Mouse (Mus musculus): ENCODE results near the gene Rnase2a. TPM values are rescaled to one million over a fixed set of nuclear protein-coding genes. Genes with fewer than 3 reads are reported as not detected.
"Not testable (repeated sequence)": the region's sequence is repeated elsewhere in the genome, so short reads cannot be mapped to it uniquely, and the experiment has no call there.

Rnase2a gene
- not detected for total RNA-seq (2022)

GRCm38 (mm10) chr14:51256041-51256440 lies at the start of gene Rnase2a:
Rnase2a (minus strand) TSS chr14:51256112.
- no peak for DNase-seq (ENCODE audit: low spot score in 2 of 2)

- DNase-seq (ENCODE audit: low spot score in 2 of 2) = no peak
Measured at GRCm38 (mm10) chr14:51291505-51291904, 35.6 kb upstream of the Rnase2a start.

GRCm38 (mm10) chr14:51278515-51278914 lies 22.6 kb upstream of the Rnase2a start:
- DNase-seq (ENCODE audit: low spot score in 2 of 2) = not testable (repeated sequence)

GRCm38 (mm10) chr14:51268677-51269076 lies 12.8 kb upstream of the Rnase2a start:
- no peak for DNase-seq (ENCODE audit: low spot score in 2 of 2)

- peak; percentile 24 to 77 for DNase-seq (ENCODE audit: low spot score in 2 of 2)
Measured at GRCm38 (mm10) chr14:51266113-51266512, 10.2 kb upstream of the Rnase2a start.

GRCm38 (mm10) chr14:51265667-51266066 lies 9.8 kb upstream of the Rnase2a start:
- DNase-seq (ENCODE audit: low spot score in 2 of 2) = no peak

- no peak for DNase-seq (ENCODE audit: low spot score in 2 of 2)
Measured at GRCm38 (mm10) chr14:51262397-51262796, 6.5 kb upstream of the Rnase2a start.

GRCm38 (mm10) chr14:51259741-51260140 lies 3.8 kb upstream of the Rnase2a start:
- no peak for DNase-seq (ENCODE audit: low spot score in 2 of 2)

- no peak for DNase-seq (ENCODE audit: low spot score in 2 of 2)
Measured at GRCm38 (mm10) chr14:51253569-51253968, 2.3 kb downstream of the Rnase2a start.

- DNase-seq (ENCODE audit: low spot score in 2 of 2) = not testable (repeated sequence)
Measured at GRCm38 (mm10) chr14:51252206-51252605, 3.7 kb downstream of the Rnase2a start.

- DNase-seq (ENCODE audit: low spot score in 2 of 2) = no peak
Measured at GRCm38 (mm10) chr14:51250348-51250747, 5.6 kb downstream of the Rnase2a start.

- DNase-seq (ENCODE audit: low spot score in 2 of 2) = no peak
Measured at GRCm38 (mm10) chr14:51247736-51248135, 8.2 kb downstream of the Rnase2a start.

GRCm38 (mm10) chr14:51240899-51241298 lies 15.0 kb downstream of the Rnase2a start:
- peak in 1 of 2 experiments; percentile 12 for DNase-seq (ENCODE audit: low spot score in 2 of 2)

GRCm38 (mm10) chr14:51237488-51237887 lies 18.4 kb downstream of the Rnase2a start:
- DNase-seq (ENCODE audit: low spot score in 2 of 2) = not testable (repeated sequence)

GRCm38 (mm10) chr14:51229657-51230056 lies 26.3 kb downstream of the Rnase2a start:
- not testable (repeated sequence) for DNase-seq (ENCODE audit: low spot score in 2 of 2)

- DNase-seq (ENCODE audit: low spot score in 2 of 2) = not testable (repeated sequence)
Measured at GRCm38 (mm10) chr14:51220075-51220474, 35.8 kb downstream of the Rnase2a start.

Other genes starting within 250 kb of the Rnase2a start
- gene Rnase10, start 248.4 kb downstream of the Rnase2a start, total RNA-seq (2022) = under 1 TPM in 1 of 4 experiments, not detected in 3; 0.23 TPM
- gene Rnase9, start 214.2 kb downstream of the Rnase2a start, total RNA-seq (2022) = not detected
- not detected for gene Rnase11, start 205.9 kb downstream of the Rnase2a start, total RNA-seq (2022)
- not detected for gene Rnase12, start 198.5 kb downstream of the Rnase2a start, total RNA-seq (2022)
- not detected for gene Olfr750, start 181.7 kb downstream of the Rnase2a start, total RNA-seq (2022)
- gene Rnase4, start 165.0 kb downstream of the Rnase2a start, total RNA-seq (2022) = 10 to 100 TPM; 15.6 to 31.6 (median 22.1) TPM
- 1 to 10 TPM; 4.6 to 9.5 (median 5.3) TPM for gene Ang, start 165.0 kb downstream of the Rnase2a start, total RNA-seq (2022)
- gene Eddm3b, start 141.7 kb downstream of the Rnase2a start, total RNA-seq (2022) = not detected
- gene Rnase6, start 132.2 kb downstream of the Rnase2a start, total RNA-seq (2022) = under 1 TPM in 2 of 4 experiments, not detected in 2; 0.24 to 0.32 TPM
- gene Rnase1, start 109.3 kb downstream of the Rnase2a start, total RNA-seq (2022) = 1 to 10 TPM in 1 of 4 experiments, under 1 TPM in 3; 0.67 to 2.4 (median 0.85) TPM
- not detected for gene Rnase2b, start 93.9 kb downstream of the Rnase2a start, total RNA-seq (2022)
- gene Ang2, start 57.0 kb downstream of the Rnase2a start, total RNA-seq (2022) = 1 to 10 TPM in 1 of 4 experiments, not detected in 3; 1.3 TPM
- gene Ear14, start 52.7 kb downstream of the Rnase2a start, total RNA-seq (2022) = not detected
- gene Gm7247, start 105.6 kb upstream of the Rnase2a start, total RNA-seq (2022) = not detected
- gene Vmn2r88, start 154.7 kb upstream of the Rnase2a start, total RNA-seq (2022) = not detected
- not detected for gene Vmn2r89, start 195.7 kb upstream of the Rnase2a start, total RNA-seq (2022)

Data from left cerebral cortex, adult 8-10 months (tissue).